Mouse (Mus musculus) urinary bladder, postnatal 0 days (tissue): Measurements from ENCODE around the gene Sec1. TPM values are rescaled to one million over a fixed set of nuclear protein-coding genes. Genes with fewer than 3 reads are reported as not detected.

Source experiments
- polyA plus RNA-seq: library from polyadenylated mRNA; unstranded; fragments of >200 nt; fragmentation: Nextera tagmentation; extraction: Ambion mirVana; gene quantifications from 2 replicates; pipeline ENCODE4 v1.2.1, GENCODE M21; 2015

Gene Sec1
- 0.10 TPM in 1 of 2 replicates, not detected in the other for polyA plus RNA-seq

DNA sequence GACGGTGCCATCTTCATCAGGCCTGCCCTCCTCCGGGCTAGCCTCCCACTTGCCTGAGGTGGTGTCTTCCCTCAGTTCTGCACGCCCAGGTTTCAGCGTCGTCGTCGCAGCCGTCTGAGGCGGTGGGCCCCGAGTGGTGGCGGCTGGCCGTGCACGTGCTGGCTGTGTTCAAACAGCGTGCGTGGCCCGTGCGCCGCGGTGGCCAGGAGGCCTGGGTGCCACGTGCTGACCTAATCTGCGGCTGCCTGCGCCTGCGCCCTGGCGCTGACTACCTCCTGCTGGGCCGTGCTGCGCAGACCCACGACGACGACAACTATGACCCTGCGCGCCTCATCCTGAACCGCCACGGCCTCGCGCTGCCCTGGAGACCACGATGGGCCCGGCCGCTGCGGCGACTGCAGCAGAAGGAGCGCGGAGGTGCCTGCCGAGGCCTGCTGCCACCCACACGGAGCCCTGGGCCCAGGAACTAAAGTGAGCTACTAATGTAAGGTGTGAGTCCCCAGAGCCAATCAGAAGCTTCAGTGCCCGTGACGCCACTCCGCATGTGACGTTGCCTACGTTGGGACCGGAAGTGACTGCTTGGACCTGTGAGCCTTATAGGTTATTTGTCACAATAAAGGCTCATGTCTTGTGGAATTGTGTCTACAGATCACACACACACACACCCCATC, at the start of gene Sec1:
Gene Sec1 (minus strand): TSS at position 482 of the 671 bp plus-strand sequence.

GRCm38 (mm10) chr7:45725713-45726112, 31.5 kb upstream of the Sec1 start, which contains the start of gene Spaca4:
Spaca4 (minus strand) TSS chr7:45725813.

GRCm38 (mm10) chr7:45720413-45721233, 26.4 kb upstream of the Sec1 start, which contains the start of gene Fam83e:
Fam83e (plus strand) TSS chr7:45721212.

DNA sequence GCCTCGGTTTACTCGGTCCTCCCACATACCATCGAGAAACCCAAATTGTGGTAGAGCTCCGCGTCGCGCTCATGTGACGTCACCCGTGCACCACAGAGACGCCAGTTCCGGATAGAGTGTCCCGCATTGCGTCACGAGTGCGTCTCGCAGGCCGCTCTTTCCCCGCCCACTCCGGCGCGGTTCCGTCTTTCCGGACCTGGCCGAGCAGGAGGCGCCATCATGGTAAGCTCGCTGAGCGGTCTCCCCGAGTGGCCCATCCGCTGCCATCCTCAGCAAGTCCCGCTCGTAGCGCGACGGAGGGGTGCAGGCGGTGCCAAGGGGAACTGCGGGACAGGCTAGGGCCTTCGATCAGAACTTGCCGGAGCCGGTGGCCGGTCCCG, 23.7 kb upstream of the Sec1 start, which contains the start of gene Sphk2:
Gene Sphk2 (minus strand): TSS at position 85 of the 380 bp plus-strand sequence.

DNA sequence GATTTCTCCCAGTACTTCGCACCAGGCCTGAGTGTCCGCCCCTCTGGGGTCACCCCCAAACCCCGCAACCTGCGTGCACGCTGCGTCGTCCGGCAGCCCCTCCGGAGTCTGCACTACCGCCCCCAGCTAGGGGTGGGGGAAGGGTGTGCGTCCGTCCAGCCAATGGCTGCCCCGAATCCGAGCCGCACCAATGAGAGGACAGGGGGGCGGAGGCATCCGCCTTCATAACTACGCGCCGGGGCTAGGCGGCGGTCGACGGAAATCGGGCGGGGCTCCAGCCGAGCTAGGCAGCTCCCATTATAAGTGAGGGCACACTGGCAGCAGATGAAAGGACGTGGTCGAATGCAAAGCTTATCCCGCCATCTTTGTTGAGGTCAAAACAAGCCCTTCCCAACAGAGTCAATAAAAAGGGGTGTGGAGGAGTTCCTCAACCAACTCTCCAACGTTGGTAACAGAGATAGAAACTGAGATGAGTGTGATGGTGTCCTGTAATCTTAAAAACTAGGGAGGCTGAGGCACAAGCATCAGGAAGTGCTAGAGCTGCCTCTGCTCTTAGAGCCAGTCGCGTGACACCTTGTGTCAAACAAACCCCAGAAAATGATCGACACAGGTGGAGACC, 21.0 kb upstream of the Sec1 start, which contains the start of gene Rpl18:
Gene Rpl18 (plus strand): TSS at position 368 of the 619 bp plus-strand sequence.

GRCm38 (mm10) chr7:45704730-45705442, 10.7 kb upstream of the Sec1 start, which contains the start of gene Dbp:
Dbp (plus strand) TSS chr7:45705088.

GRCm38 (mm10) chr7:45699523-45700141, 5.4 kb upstream of the Sec1 start, which contains the start of gene Car11:
Car11 (plus strand) TSS chr7:45699843.

GRCm38 (mm10) chr7:45683396-45684050, 10.7 kb downstream of the Sec1 start, which contains the start of gene Ntn5:
Ntn5 (plus strand) TSS chr7:45684022.

DNA sequence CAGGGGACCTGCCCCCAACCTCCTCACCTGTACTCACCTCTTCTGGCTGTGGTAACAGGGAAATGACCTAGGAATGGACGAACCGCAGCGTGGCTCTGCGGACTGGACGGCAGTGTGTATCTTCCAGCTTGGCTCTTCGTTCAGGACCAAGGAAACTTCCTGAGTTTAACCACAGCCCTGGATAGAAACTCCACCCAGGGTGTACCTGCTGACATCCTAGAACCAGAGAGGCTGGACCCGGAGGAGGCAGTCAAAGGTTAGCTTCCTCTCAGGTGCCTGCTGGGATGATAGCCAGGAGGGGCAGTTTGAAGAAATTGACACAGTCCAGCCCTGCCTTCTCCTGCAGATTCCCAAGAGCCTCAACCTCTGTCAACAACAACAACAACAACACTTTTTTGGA, 28.0 kb downstream of the Sec1 start, which contains the start of gene Fut2:
Gene Fut2 (minus strand): TSS at position 234 of the 400 bp plus-strand sequence.

GRCm38 (mm10) chr7:45639561-45640027, 54.6 kb downstream of the Sec1 start, which contains the start of gene Mamstr:
Mamstr (plus strand) TSS chr7:45639977.

Other genes starting within 250 kb of the Sec1 start
- 3,306 and 5,466 TPM in 2 replicates for gene Ftl1, start 234.5 kb downstream of the Sec1 start, polyA plus RNA-seq
- gene Bax, start 227.5 kb downstream of the Sec1 start, polyA plus RNA-seq = 169 and 185 TPM in 2 replicates
- gene Tulp2, start 212.5 kb downstream of the Sec1 start, polyA plus RNA-seq = 0.48 and 0.69 TPM in 2 replicates
- not detected in 2 replicates for gene Gm45808, start 207.6 kb downstream of the Sec1 start, polyA plus RNA-seq
- 2.6 and 3.0 TPM in 2 replicates for gene Dhdh, start 205.6 kb downstream of the Sec1 start, polyA plus RNA-seq
- gene Nucb1, start 184.0 kb downstream of the Sec1 start, polyA plus RNA-seq = 170 and 174 TPM in 2 replicates
- 18.5 and 26.0 TPM in 2 replicates for gene Ppp1r15a, start 168.1 kb downstream of the Sec1 start, polyA plus RNA-seq
- gene Plekha4, start 168.1 kb downstream of the Sec1 start, polyA plus RNA-seq = 2.5 and 2.8 TPM in 2 replicates
- 15.2 and 15.7 TPM in 2 replicates for gene Hsd17b14, start 139.5 kb downstream of the Sec1 start, polyA plus RNA-seq
- gene Bcat2, start 124.2 kb downstream of the Sec1 start, polyA plus RNA-seq = 28.3 TPM in 2 replicates
- 0.17 and 0.23 TPM in 2 replicates for gene Fgf21, start 78.9 kb downstream of the Sec1 start, polyA plus RNA-seq
- not detected in 2 replicates for gene Fut1, start 77.1 kb downstream of the Sec1 start, polyA plus RNA-seq
- 0.17 TPM in 1 of 2 replicates, not detected in the other for gene Izumo1, start 72.6 kb downstream of the Sec1 start, polyA plus RNA-seq
- gene Rasip1, start 66.9 kb downstream of the Sec1 start, polyA plus RNA-seq = 3.9 and 4.1 TPM in 2 replicates
- gene Mamstr, start 54.4 kb downstream of the Sec1 start, polyA plus RNA-seq = 4.6 and 5.5 TPM in 2 replicates
- 2.7 and 2.9 TPM in 2 replicates for gene Fut2, start 28.0 kb downstream of the Sec1 start, polyA plus RNA-seq
- not detected in 2 replicates for gene Ntn5, start 10.4 kb downstream of the Sec1 start, polyA plus RNA-seq
- 3.4 and 4.0 TPM in 2 replicates for gene Car11, start 5.4 kb upstream of the Sec1 start, polyA plus RNA-seq
- gene Dbp, start 10.7 kb upstream of the Sec1 start, polyA plus RNA-seq = 4.3 and 5.1 TPM in 2 replicates
- gene Rpl18, start 21.1 kb upstream of the Sec1 start, polyA plus RNA-seq = 683 and 783 TPM in 2 replicates
- 15.2 and 16.7 TPM in 2 replicates for gene Sphk2, start 23.6 kb upstream of the Sec1 start, polyA plus RNA-seq
- gene Fam83e, start 26.8 kb upstream of the Sec1 start, polyA plus RNA-seq = 0.64 and 0.82 TPM in 2 replicates
- not detected in 2 replicates for gene Spaca4, start 31.4 kb upstream of the Sec1 start, polyA plus RNA-seq
- gene Lmtk3, start 89.3 kb upstream of the Sec1 start, polyA plus RNA-seq = 0.10 and 0.21 TPM in 2 replicates
- gene Sult2b1, start 90.3 kb upstream of the Sec1 start, polyA plus RNA-seq = 0.40 and 0.69 TPM in 2 replicates
- 49.2 and 49.5 TPM in 2 replicates for gene Cyth2, start 120.2 kb upstream of the Sec1 start, polyA plus RNA-seq
- 0.16 and 0.28 TPM in 2 replicates for gene Kcnj14, start 130.4 kb upstream of the Sec1 start, polyA plus RNA-seq
- 27.8 and 30.1 TPM in 2 replicates for gene Grwd1, start 136.5 kb upstream of the Sec1 start, polyA plus RNA-seq
- 59.9 and 61.7 TPM in 2 replicates for gene Kdelr1, start 178.4 kb upstream of the Sec1 start, polyA plus RNA-seq
- gene Grin2d, start 184.0 kb upstream of the Sec1 start, polyA plus RNA-seq = 0.65 and 0.74 TPM in 2 replicates
- 0.39 and 0.41 TPM in 2 replicates for gene Syngr4, start 202.3 kb upstream of the Sec1 start, polyA plus RNA-seq
- gene Tmem143, start 202.5 kb upstream of the Sec1 start, polyA plus RNA-seq = 3.6 and 4.0 TPM in 2 replicates
- 311 and 437 TPM in 2 replicates for gene Emp3, start 227.0 kb upstream of the Sec1 start, polyA plus RNA-seq
- 1.4 and 1.5 TPM in 2 replicates for gene Ccdc114, start 229.7 kb upstream of the Sec1 start, polyA plus RNA-seq